Mouse (Mus musculus): ENCODE measurements around the gene Efna2. TPM values are rescaled to one million over a fixed set of nuclear protein-coding genes. Genes with fewer than 3 reads are reported as not detected.

Efna2 gene
- polyA plus RNA-seq, 1 experiment from 2014 or later: 51.3 TPM

DNA sequence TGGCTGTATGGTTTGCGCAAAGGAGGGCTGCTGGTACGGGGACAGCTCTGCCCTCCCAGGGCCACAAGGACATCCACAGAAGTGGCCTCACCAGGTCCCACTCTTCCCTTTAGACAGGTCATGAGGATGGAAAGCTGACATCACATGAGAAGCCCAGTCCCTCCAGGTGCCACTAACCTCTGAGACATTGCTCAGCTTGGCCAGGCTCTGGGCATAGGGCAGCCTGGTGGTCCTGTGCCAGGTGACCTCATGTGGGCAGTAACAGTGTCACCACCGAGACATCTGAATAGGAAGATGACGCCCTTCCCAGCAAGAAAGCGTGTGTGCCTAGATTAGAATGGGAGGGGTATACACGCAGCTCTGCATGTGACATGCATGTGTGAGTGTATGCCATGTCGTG, 3.3 kb downstream of the Efna2 start:
- 97% methylated on average over 7 of the region's 7 CpGs for WGBS
- H3K4me3 ChIP-seq (ENCODE audit: low read depth, low read length): no peak overlapping the region
- H3K36me3 ChIP-seq (ENCODE audit: control insufficient read depth, insufficient read depth, low read length): peaks cover 4% of the 10 kb centered on the region; the same call in 1 of the 2 replicates
- H3K4me2 ChIP-seq (ENCODE audit: low read depth, severe bottlenecking): no peak overlapping the region
- ATAC-seq (ENCODE audit: insufficient number of reproducible peaks, low FRiP score, low TSS enrichment, low read depth): no peak
- no peak for DNase-seq (ENCODE audit: low spot score)
- H3K9me3 ChIP-seq (ENCODE audit: control insufficient read depth, low read length): no peaks in the 10 kb centered on the region
- no peak overlapping the region for H3K9ac ChIP-seq (ENCODE audit: low read length)
- H3K27me3 ChIP-seq (ENCODE audit: control insufficient read depth, insufficient read depth, low read length): no peaks in the 10 kb centered on the region
- no peak overlapping the region for H3K27ac ChIP-seq (replicated peaks; ENCODE audit: low read depth, low read length)
- peaks cover 16% of the 10 kb centered on the region for H3K4me1 ChIP-seq (ENCODE audit: control insufficient read depth, insufficient read depth, low read length)

DNA sequence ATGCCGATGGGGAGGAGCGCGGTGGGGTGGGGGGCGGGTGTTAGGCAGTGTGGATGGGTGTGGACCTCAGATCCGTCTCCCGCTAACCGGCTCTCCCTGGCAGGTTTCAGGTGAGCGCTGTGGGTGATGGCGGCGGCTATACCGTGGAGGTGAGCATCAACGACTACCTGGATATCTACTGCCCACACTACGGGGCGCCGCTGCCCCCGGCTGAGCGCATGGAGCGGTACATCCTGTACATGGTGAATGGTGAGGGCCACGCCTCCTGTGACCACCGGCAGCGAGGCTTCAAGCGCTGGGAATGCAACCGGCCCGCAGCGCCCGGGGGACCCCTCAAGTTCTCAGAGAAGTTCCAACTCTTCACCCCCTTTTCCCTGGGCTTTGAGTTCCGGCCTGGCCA, 7.4 kb downstream of the Efna2 start:
- H3K4me1 ChIP-seq (ENCODE audit: control insufficient read depth, insufficient read depth, low read length): peaks cover 21% of the 10 kb centered on the region

DNA sequence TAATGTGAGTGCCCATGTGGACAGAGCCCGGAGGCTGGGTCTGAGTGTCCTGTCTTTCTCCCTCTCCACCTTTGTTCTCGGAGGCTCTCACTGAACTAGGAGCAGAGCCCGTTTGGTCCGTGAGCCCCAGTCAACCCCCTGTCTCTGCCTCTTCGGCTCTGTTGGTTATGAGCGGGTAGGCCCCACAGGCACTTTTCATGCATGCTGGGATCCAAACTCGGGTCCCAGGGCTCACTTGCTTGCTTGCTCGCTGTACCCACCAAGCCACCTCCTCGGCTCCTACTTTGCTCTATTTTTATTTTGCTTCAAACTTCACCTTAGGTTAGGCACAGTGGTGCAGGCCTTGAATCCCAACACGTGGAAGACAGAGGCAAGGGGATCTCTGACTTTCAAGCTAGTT, 8.5 kb downstream of the Efna2 start:
- 87% methylated on average over 10 of the region's 10 CpGs for WGBS
- DNase-seq (ENCODE audit: low spot score): no peak
- Histone ChIP-seq H3K36me3 (ENCODE audit: control insufficient read depth, insufficient read depth, low read length) (peaks cover 12% of the 10 kb centered on the region), H3K9me3 (ENCODE audit: control insufficient read depth, low read length) (no peaks in the 10 kb centered on the region), H3K9ac (ENCODE audit: low read length) (no peak overlapping the region), H3K27me3 (ENCODE audit: control insufficient read depth, insufficient read depth, low read length) (peaks cover 26% of the 10 kb centered on the region), H3K4me3 (ENCODE audit: low read depth, low read length) (no peak overlapping the region), H3K4me2 (ENCODE audit: low read depth, severe bottlenecking) (no peak overlapping the region), H3K4me1 (ENCODE audit: control insufficient read depth, insufficient read depth, low read length) (peaks cover 21% of the 10 kb centered on the region), H3K27ac (replicated peaks; ENCODE audit: low read depth, low read length) (no peak overlapping the region)
- no peak for ATAC-seq (ENCODE audit: insufficient number of reproducible peaks, low FRiP score, low TSS enrichment, low read depth)

More for the DNA sequence above, 7.4 kb downstream of the Efna2 start:
- H3K27ac ChIP-seq (replicated peaks; ENCODE audit: low read depth, low read length): no peak overlapping the region
- ATAC-seq (ENCODE audit: insufficient number of reproducible peaks, low FRiP score, low TSS enrichment, low read depth) (no peak), DNase-seq (ENCODE audit: low spot score) (no peak)
- H3K36me3 ChIP-seq (ENCODE audit: control insufficient read depth, insufficient read depth, low read length): peaks cover 12% of the 10 kb centered on the region
- H3K9me3 ChIP-seq (ENCODE audit: control insufficient read depth, low read length): no peaks in the 10 kb centered on the region
- WGBS: 37% methylated on average over 27 of the region's 27 CpGs
- H3K4me2 ChIP-seq (ENCODE audit: low read depth, severe bottlenecking): no peak overlapping the region
- peaks cover 26% of the 10 kb centered on the region for H3K27me3 ChIP-seq (ENCODE audit: control insufficient read depth, insufficient read depth, low read length)
- H3K4me3 ChIP-seq (ENCODE audit: low read depth, low read length): no peak overlapping the region
- no peak overlapping the region for H3K9ac ChIP-seq (ENCODE audit: low read length)

DNA sequence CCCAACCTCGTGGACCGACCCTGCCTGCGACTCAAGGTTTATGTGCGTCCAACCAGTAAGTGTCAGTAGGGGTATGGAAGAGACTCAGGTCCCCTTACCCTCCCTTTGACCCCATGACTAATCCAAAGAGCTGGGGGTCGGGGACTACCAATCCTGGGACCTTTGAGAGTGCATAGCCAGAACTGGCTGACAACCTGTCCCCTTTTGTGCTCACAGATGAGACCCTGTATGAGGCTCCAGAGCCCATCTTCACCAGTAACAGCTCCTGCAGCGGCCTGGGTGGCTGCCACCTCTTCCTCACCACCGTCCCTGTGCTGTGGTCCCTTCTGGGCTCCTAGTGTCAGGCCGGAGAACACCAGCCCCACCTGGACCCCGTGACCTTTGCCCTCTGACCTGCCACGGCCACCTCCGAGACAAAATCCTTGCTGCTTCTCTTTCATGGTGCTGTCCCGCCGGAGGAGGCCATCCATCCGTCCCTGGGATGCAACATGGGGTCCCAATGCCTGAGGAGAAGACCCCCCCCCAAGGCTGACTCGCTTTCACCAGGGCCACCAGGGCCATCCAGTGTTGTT, 9.3 kb downstream of the Efna2 start:
- 74% methylated on average over 15 of the region's 15 CpGs for WGBS
- Histone ChIP-seq H3K4me1 (ENCODE audit: control insufficient read depth, insufficient read depth, low read length) (peaks cover 21% of the 10 kb centered on the region), H3K4me2 (ENCODE audit: low read depth, severe bottlenecking) (no peak overlapping the region), H3K9me3 (ENCODE audit: control insufficient read depth, low read length) (no peaks in the 10 kb centered on the region), H3K27ac (replicated peaks; ENCODE audit: low read depth, low read length) (no peak overlapping the region), H3K36me3 (ENCODE audit: control insufficient read depth, insufficient read depth, low read length) (peaks cover 12% of the 10 kb centered on the region), H3K4me3 (ENCODE audit: low read depth, low read length) (no peak overlapping the region), H3K9ac (ENCODE audit: low read length) (no peak overlapping the region), H3K27me3 (ENCODE audit: control insufficient read depth, insufficient read depth, low read length) (peaks cover 26% of the 10 kb centered on the region)
- ATAC-seq (ENCODE audit: insufficient number of reproducible peaks, low FRiP score, low TSS enrichment, low read depth) (no peak), DNase-seq (ENCODE audit: low spot score) (no peak)

DNA sequence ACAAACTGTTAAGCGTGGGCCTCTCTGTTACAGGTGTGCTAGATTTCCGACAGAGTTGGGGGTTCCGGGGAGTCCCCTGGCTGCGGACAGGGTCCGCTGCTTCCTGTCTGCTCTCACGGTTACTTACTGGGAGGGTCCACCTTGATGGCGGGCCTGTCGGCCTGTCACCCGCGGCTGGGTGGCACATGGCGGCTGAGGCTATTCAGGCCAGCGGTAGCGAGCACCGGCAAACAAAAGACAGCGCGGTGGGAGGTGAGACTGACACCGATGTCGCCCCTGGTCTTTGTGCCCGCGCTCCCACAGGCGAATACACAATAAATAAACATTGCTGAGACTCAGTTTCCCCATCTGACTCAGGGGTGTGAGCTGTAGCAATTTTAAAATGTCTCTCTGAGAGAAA, 10.7 kb downstream of the Efna2 start:
- no peak for ATAC-seq (ENCODE audit: insufficient number of reproducible peaks, low FRiP score, low TSS enrichment, low read depth)
- Histone ChIP-seq H3K4me2 (ENCODE audit: low read depth, severe bottlenecking) (peak overlapping the region; percentile 70), H3K4me3 (ENCODE audit: low read depth, low read length) (peak overlapping the region; percentile 36), H3K4me1 (ENCODE audit: control insufficient read depth, insufficient read depth, low read length) (peaks cover 20% of the 10 kb centered on the region), H3K9me3 (ENCODE audit: control insufficient read depth, low read length) (no peaks in the 10 kb centered on the region), H3K36me3 (ENCODE audit: control insufficient read depth, insufficient read depth, low read length) (peaks cover 12% of the 10 kb centered on the region), H3K27ac (replicated peaks; ENCODE audit: low read depth, low read length) (no peak overlapping the region), H3K27me3 (ENCODE audit: control insufficient read depth, insufficient read depth, low read length) (peaks cover 26% of the 10 kb centered on the region), H3K9ac (ENCODE audit: low read length) (peak overlapping the region; percentile 66)
- WGBS: 4% methylated on average over 21 of the region's 21 CpGs
- DNase-seq (ENCODE audit: low spot score): peak; percentile 55

DNA sequence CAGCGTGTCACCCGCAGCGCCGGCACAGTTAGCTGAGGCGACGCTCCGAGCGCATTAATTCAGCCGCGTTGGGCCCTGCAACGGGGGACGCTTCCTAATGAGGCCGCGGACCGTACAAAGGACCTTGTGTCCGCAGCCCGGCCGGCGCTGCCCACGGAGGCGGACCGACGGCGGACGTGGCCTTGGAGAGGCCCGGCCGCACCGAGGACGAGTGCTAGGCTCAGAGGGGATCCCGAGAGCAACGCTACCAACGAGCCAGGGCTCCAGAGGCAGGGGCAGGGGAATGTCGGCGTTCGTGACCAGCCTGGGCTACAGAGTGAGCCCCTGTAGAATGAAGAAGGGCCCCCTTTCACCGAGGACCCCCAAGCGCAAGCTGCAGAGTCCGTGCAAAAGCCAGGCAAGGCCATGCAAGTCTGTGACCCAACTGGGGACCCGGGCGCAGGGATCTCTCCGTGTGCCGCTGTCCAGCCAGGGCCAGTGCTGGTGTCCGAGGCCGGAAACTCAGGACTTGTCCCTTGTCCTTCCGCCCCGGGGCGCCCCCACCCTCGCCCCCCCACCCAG, 11.3 kb downstream of the Efna2 start:
- DNase-seq (ENCODE audit: low spot score) (peak; percentile 71), ATAC-seq (ENCODE audit: insufficient number of reproducible peaks, low FRiP score, low TSS enrichment, low read depth) (no peak)
- Histone ChIP-seq H3K4me1 (ENCODE audit: control insufficient read depth, insufficient read depth, low read length) (peaks cover 18% of the 10 kb centered on the region), H3K9me3 (ENCODE audit: control insufficient read depth, low read length) (no peaks in the 10 kb centered on the region), H3K9ac (ENCODE audit: low read length) (peak overlapping the region; percentile 66), H3K27me3 (ENCODE audit: control insufficient read depth, insufficient read depth, low read length) (peaks cover 26% of the 10 kb centered on the region), H3K4me3 (ENCODE audit: low read depth, low read length) (peak overlapping the region; percentile 36), H3K27ac (replicated peaks; ENCODE audit: low read depth, low read length) (no peak overlapping the region), H3K36me3 (ENCODE audit: control insufficient read depth, insufficient read depth, low read length) (peaks cover 12% of the 10 kb centered on the region), H3K4me2 (ENCODE audit: low read depth, severe bottlenecking) (peak overlapping the region; percentile 70)
- WGBS: under 1% methylated on average over 48 of the region's 48 CpGs

DNA sequence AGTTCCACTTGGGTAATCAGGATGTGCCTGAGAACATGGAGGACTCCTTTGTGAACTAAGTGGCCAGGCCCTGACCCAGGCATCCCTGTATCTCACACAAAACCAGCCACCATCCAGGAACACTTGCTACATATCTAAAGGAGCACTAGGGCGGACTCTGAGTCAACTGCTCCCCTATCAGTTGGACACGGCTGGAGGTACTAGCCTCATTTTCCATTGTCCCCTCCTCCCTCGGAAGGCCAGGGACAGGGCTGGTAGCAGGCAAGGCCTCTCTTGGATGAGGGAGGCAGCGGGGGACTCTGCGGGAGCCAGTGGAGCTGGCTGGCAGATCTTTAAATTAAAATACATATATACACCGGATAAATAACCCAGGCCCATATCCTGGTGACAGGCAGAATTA, 14.7 kb downstream of the Efna2 start:
- H3K27me3 ChIP-seq (ENCODE audit: control insufficient read depth, insufficient read depth, low read length): peaks cover 22% of the 10 kb centered on the region
- peaks cover 2% of the 10 kb centered on the region; the same call in 1 of the 2 replicates for H3K36me3 ChIP-seq (ENCODE audit: control insufficient read depth, insufficient read depth, low read length)
- H3K4me3 ChIP-seq (ENCODE audit: low read depth, low read length): no peak overlapping the region
- WGBS: 85% methylated on average over 6 of the region's 6 CpGs
- DNase-seq (ENCODE audit: low spot score) (no peak), ATAC-seq (ENCODE audit: insufficient number of reproducible peaks, low FRiP score, low TSS enrichment, low read depth) (no peak)
- no peaks in the 10 kb centered on the region for H3K9me3 ChIP-seq (ENCODE audit: control insufficient read depth, low read length)
- H3K4me1 ChIP-seq (ENCODE audit: control insufficient read depth, insufficient read depth, low read length): peaks cover 15% of the 10 kb centered on the region
- H3K4me2 ChIP-seq (ENCODE audit: low read depth, severe bottlenecking): no peak overlapping the region
- no peak overlapping the region for H3K27ac ChIP-seq (replicated peaks; ENCODE audit: low read depth, low read length)
- no peak overlapping the region for H3K9ac ChIP-seq (ENCODE audit: low read length)

DNA sequence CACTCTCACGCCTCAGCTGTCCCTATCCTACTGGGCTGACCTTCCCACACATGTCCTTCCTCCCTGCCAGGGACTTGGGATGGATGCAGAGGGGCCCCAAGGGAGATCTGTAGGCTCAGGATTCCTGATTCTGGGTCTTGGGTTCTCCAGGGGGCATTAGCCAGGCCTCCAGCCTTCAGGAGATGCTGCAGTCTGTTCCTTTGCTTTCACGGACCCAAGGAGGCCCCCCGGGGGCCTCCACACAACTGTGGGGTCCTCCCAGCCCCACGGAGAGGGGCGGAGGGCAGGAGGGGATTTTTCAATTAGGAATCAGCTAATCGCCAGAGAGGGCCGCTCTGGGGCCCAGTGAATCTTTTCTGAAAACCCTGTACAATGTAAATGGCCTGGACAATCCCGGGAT, 15.2 kb downstream of the Efna2 start:
- no peaks in the 10 kb centered on the region for H3K9me3 ChIP-seq (ENCODE audit: control insufficient read depth, low read length)
- H3K4me1 ChIP-seq (ENCODE audit: control insufficient read depth, insufficient read depth, low read length): peaks cover 15% of the 10 kb centered on the region
- H3K4me2 ChIP-seq (ENCODE audit: low read depth, severe bottlenecking): no peak overlapping the region
- no peak for ATAC-seq (ENCODE audit: insufficient number of reproducible peaks, low FRiP score, low TSS enrichment, low read depth)
- H3K9ac ChIP-seq (ENCODE audit: low read length): no peak overlapping the region
- WGBS: 60% methylated on average over 8 of the region's 8 CpGs
- H3K27ac ChIP-seq (replicated peaks; ENCODE audit: low read depth, low read length): no peak overlapping the region
- no peak overlapping the region for H3K4me3 ChIP-seq (ENCODE audit: low read depth, low read length)
- H3K27me3 ChIP-seq (ENCODE audit: control insufficient read depth, insufficient read depth, low read length): peaks cover 18% of the 10 kb centered on the region
- no peak for DNase-seq (ENCODE audit: low spot score)
- H3K36me3 ChIP-seq (ENCODE audit: control insufficient read depth, insufficient read depth, low read length): no peaks in the 10 kb centered on the region

DNA sequence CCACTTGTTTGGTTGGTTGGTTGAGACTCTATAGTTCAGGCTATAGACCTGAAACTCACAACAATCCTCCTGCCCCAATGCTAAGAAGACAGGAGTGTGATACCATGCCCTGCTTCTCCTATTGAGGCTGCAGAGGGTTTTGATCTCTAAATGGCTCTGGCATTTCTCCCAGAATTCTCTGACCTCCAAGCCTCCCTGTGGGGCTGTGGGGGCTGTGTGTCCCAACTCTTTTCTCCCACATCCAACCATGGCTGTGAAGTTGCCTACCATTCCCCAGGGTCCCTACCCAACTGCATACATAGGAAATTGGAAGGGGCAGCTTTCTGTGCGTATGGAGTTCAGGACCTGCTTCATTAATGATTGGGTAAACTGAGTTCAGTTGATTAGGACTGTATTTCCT, 16.9 kb downstream of the Efna2 start:
- no peak overlapping the region for H3K9ac ChIP-seq (ENCODE audit: low read length)
- H3K27ac ChIP-seq (replicated peaks; ENCODE audit: low read depth, low read length): no peak overlapping the region
- no peaks in the 10 kb centered on the region for H3K36me3 ChIP-seq (ENCODE audit: control insufficient read depth, insufficient read depth, low read length)
- DNase-seq (ENCODE audit: low spot score) (no peak), ATAC-seq (ENCODE audit: insufficient number of reproducible peaks, low FRiP score, low TSS enrichment, low read depth) (no peak)
- no peak overlapping the region for H3K4me2 ChIP-seq (ENCODE audit: low read depth, severe bottlenecking)
- H3K4me1 ChIP-seq (ENCODE audit: control insufficient read depth, insufficient read depth, low read length): peaks cover 2% of the 10 kb centered on the region; the same call in 1 of the 2 replicates
- no peak overlapping the region for H3K4me3 ChIP-seq (ENCODE audit: low read depth, low read length)
- H3K27me3 ChIP-seq (ENCODE audit: control insufficient read depth, insufficient read depth, low read length): 0 out of 2 replicates have a peak, but pooled peaks cover 3% of the 10 kb centered on the region
- no peaks in the 10 kb centered on the region for H3K9me3 ChIP-seq (ENCODE audit: control insufficient read depth, low read length)
- WGBS: 91% methylated on average over 1 of the region's 1 CpGs

All from limb, embryonic 11.5 days (tissue).